Mouse (Mus musculus) thymus, adult 2 months (tissue): ENCODE measurements around the gene Max.

ENCODE experiments used
- CTCF ChIP-seq: fragments of 200-500 bp; IDR thresholded peaks from 2 replicates; pipeline ENCODE4 v1.5.1; 2012; ENCODE audit warnings: mild to moderate bottlenecking, control low read depth, low read length, moderate library complexity, borderline replicate concordance; ENCODE audit not compliant: control insufficient read depth, poor library complexity, insufficient read depth; ENCODE audit errors: extremely low read depth
- POLR2A ChIP-seq: fragments of 200-500 bp; IDR thresholded peaks from 2 replicates; pipeline ENCODE4 v1.6.1; 2012; ENCODE audit warnings: mild to moderate bottlenecking, low read length, control low read depth, moderate library complexity; ENCODE audit not compliant: control insufficient read depth, poor library complexity, insufficient read depth; ENCODE audit errors: extremely low read depth

GRCm38 (mm10) chr12:77001312-77001711, 39.3 kb upstream of the Max start:
- TF ChIP-seq CTCF (no peak), POLR2A (no peak)
